Mouse (Mus musculus) left cerebral cortex, postnatal 36 days (tissue): Measurements from ENCODE around the gene Acvr1. TPM values are rescaled to one million over a fixed set of nuclear protein-coding genes. Genes with fewer than 3 reads are reported as not detected.

Experiments
- DNase-seq, 2 experiments: peaks; one replicate each; pipeline ENCODE4 v3.0.0; 2021 to 2022; ENCODE audit warnings: low spot score in 2 of 2, mixed read lengths in 1 of 2
- intact Hi-C: fragments of 180-260 bp; cut with DNase I; formaldehyde crosslinking; loops from one replicate; pipeline ENCODE4 v1.15.1; 2025
- total RNA-seq, 2 experiments: library from RNA; stranded (reverse); gene quantifications; 2 replicates each; pipeline ENCODE4 v1.2.3; 2021

The Acvr1 gene
- total RNA-seq, 2 experiments from 2014 or later, result 31.0 to 31.3 TPM

GRCm38 (mm10) chr2:58357414-58358131 lies 209.4 kb downstream of the Acvr1 start, which contains the start of gene Acvr1c:
Gene Acvr1c, minus strand, starts transcription at chr2:58357895.
- peak; percentile 42 to 74 for DNase-seq
- intact Hi-C loops, result loop anchor here (5.0 kb wide), 1 partner anchor 75 kb away; no protein-coding TSS in a partner anchor

DNA sequence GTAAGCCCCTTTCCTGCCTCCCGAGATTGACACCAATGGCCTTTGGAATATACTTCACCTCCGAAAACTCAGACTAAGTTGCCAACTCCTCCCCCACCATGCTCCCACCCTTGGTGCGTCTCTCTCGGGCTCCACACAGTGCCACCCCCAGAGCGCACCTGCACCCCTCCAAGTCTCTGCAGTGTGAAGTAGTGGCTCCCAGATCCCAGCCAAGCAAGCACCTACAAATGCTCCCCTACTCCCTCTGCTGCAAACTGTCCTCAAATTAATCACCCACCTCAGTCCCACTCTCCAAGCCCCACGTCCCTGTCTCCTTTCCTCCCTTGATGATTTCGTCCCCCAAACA lies 209.9 kb downstream of the Acvr1 start:
- intact Hi-C loops, result loop anchor here (5.0 kb wide), 1 partner anchor 75 kb away; no protein-coding TSS in a partner anchor
- peak in 1 of 2 experiments; percentile 33 for DNase-seq

GRCm38 (mm10) chr2:58354389-58354788 lies 212.6 kb downstream of the Acvr1 start:
- no peak for DNase-seq
- intact Hi-C loops, result no loop called here

DNA sequence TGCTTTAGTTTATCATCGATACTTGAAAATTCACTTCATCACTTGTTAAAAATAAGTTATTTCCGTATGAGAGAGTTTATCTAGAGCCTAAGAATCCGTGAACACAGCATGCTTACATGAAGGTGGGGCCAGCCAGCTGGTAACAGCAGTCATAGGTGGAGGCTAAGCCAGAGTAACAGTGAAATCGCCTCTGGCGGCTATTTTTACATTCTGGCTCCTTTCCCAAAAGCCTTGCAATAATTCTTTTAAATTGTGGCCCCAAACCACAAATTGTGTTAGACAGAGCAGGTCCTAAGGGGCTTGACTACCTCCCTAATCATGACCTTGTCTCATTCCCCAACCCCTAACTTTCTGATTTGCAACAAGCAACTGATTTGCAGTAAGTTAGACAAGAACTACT lies 214.1 kb downstream of the Acvr1 start:
- no peak for DNase-seq
- intact Hi-C loops, result no loop called here

GRCm38 (mm10) chr2:58350657-58351056 lies 216.3 kb downstream of the Acvr1 start:
- no peak for DNase-seq
- intact Hi-C loops, result no loop called here

Other genes with a start within 250 kb of the Acvr1 start
- gene Acvr1c, start 209.3 kb downstream of the Acvr1 start, total RNA-seq, result 10 to 100 TPM; 16.8 to 18.3 TPM
- gene Gm17409, start 97.0 kb downstream of the Acvr1 start, total RNA-seq, result not detected
- gene Upp2, start 141 bp upstream of the Acvr1 start, total RNA-seq, result 10 to 100 TPM; 28.9 to 35.9 TPM